Mouse (Mus musculus): ENCODE measurements at regions not wholly inside any gene's neighbourhood (a gene's known extent, or its start where the extent isn't known, plus 50 kb on each side); places are given as distances from the start of the nearest gene placed in this dataset.
"Not testable (repeated sequence)": the region's sequence is repeated elsewhere in the genome, so short reads cannot be mapped to it uniquely, and the experiment has no call there.

DNA sequence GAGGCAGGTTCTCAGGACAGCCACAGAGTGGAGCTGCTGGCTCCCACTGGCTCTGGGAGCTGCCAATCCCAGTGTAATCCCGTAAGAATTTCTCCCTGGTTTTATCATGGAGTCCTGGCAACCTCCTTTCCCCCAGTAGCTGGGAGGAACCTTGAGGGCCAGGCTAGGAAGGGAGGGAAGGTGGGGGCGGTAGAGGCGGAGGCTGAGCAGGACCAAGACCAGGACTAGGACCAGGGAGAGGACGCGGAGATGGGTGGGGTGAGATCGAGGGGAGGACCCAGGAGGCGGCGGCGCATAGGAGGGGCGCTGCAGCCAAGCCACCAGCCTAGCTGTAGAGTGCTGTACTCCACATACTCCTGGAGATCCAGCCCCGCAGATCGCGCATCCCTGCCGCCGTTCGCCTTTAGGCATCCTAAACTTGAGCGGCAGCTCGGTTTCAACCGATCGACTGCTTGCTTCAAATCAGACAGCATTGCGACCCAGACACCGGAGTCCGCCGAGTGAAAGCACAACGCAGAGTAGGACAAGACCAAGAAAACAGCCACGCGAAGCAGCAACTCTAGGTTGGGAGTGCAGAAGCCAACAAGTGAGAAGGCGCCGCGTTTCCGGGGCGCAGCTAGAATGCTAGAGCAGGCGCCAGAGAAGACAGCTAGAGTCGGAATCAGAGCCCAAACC, 534.1 kb downstream of the Sema5a start:
- not testable (repeated sequence) for TF ChIP-seq POLR2A (IDR thresholded peaks at IDR 0.05; ENCODE audit: borderline replicate concordance, insufficient read depth, low read length); CTCF (IDR thresholded peaks at IDR 0.05; ENCODE audit: borderline replicate concordance, insufficient read depth, low read depth, low read length)

Data from cerebellum, adult 2 months (tissue).